Mouse (Mus musculus) lung, adult 2 months (tissue): Measurements from ENCODE around the gene Med21. TPM values are rescaled to one million over a fixed set of nuclear protein-coding genes. Genes with fewer than 3 reads are reported as not detected.
A peak's percentile ranks its signal among the peaks of the same experiment; 100 is the strongest.

ENCODE experiments used
- DNase-seq: peaks from one replicate; pipeline ENCODE4 v3.0.0; 2022
- H3K4me1 ChIP-seq: fragments of 200-500 bp; 2 replicates; pipeline ENCODE4 v1.6.1; 2011; ENCODE audit warnings: low read length; ENCODE audit not compliant: control insufficient read depth, insufficient read depth
- H3K4me3 ChIP-seq: fragments of 200-500 bp; replicated peaks from 2 replicates; pipeline ENCODE3; 2011; ENCODE audit warnings: low read depth, mild to moderate bottlenecking, control low read depth, low read length; ENCODE audit errors: extremely low read depth
- CTCF ChIP-seq: fragments of 200-500 bp; IDR thresholded peaks from 2 replicates; pipeline ENCODE4 v1.5.1; 2011; ENCODE audit warnings: mild to moderate bottlenecking, low read length, control low read depth; ENCODE audit not compliant: insufficient read depth
- POLR2A ChIP-seq: fragments of 200-500 bp; IDR thresholded peaks from 2 replicates; pipeline ENCODE4 v1.6.1; 2011; ENCODE audit warnings: low read depth, mild to moderate bottlenecking, control low read depth, low read length, borderline replicate concordance; ENCODE audit errors: extremely low read depth
- WGBS: fragments of 180-500 bp; shearing (Covaris S2); methylation state at CpG from one replicate; pipeline ENCODE4 v1.1.7; 2018; 5-methylcytosine and 5-hydroxymethylcytosine counted together
- polyA plus RNA-seq: library from polyadenylated mRNA; depleted of rRNA; stranded (reverse); fragments of >200 nt; gene quantifications from 2 replicates; pipeline ENCODE4 v1.2.3, GENCODE M21; 2012; rRNA removed

Gene Med21
- 18.0 and 25.1 TPM in 2 replicates for polyA plus RNA-seq

GRCm38 (mm10) chr6:146642276-146643183, at the start of gene Med21, which contains the start of gene Tm7sf3:
Med21 (plus strand) TSS chr6:146642547.
Tm7sf3 (minus strand) TSS chr6:146642824.
- peak within 1 kb of the TSS; percentile 95 for H3K4me3 ChIP-seq
- peaks cover 8% of the 10 kb centered on the region for H3K4me1 ChIP-seq
- TF ChIP-seq POLR2A (peak; percentile 98), CTCF (no peak)
- DNase-seq, result peak; percentile 96
- under 1% methylated on average over 60 of the region's 60 CpGs for WGBS

- WGBS, result 73% methylated on average over 4 of the region's 4 CpGs
- TF ChIP-seq POLR2A (no peak), CTCF (no peak)
- DNase-seq, result no peak
- Histone ChIP-seq H3K4me3 (no peak overlapping the region), H3K4me1 (no peaks in the 10 kb centered on the region)
Observed at GRCm38 (mm10) chr6:146602601-146603000, 39.7 kb upstream of the Med21 start.

GRCm38 (mm10) chr6:146603651-146604050, 38.7 kb upstream of the Med21 start:
- no peaks in the 10 kb centered on the region for H3K4me1 ChIP-seq
- no peak overlapping the region for H3K4me3 ChIP-seq
- TF ChIP-seq POLR2A, result no peak
- no peak for TF ChIP-seq CTCF
- no peak for DNase-seq
- 84% methylated on average over 10 of the region's 10 CpGs for WGBS

GRCm38 (mm10) chr6:146611385-146611784, 31.0 kb upstream of the Med21 start:
- H3K4me3 ChIP-seq, result no peak overlapping the region
- 95% methylated on average over 6 of the region's 6 CpGs for WGBS
- no peaks in the 10 kb centered on the region for H3K4me1 ChIP-seq
- no peak for TF ChIP-seq CTCF
- TF ChIP-seq POLR2A, result no peak
- no peak for DNase-seq

GRCm38 (mm10) chr6:146611897-146612296, 30.4 kb upstream of the Med21 start:
- WGBS, result 89% methylated on average over 7 of the region's 7 CpGs
- no peak for DNase-seq
- Histone ChIP-seq H3K4me3 (no peak overlapping the region), H3K4me1 (no peaks in the 10 kb centered on the region)
- TF ChIP-seq POLR2A (no peak), CTCF (no peak)

GRCm38 (mm10) chr6:146612736-146613135, 29.6 kb upstream of the Med21 start:
- WGBS, result 91% methylated on average over 5 of the region's 5 CpGs
- no peak overlapping the region for H3K4me3 ChIP-seq
- H3K4me1 ChIP-seq, result no peaks in the 10 kb centered on the region
- no peak for TF ChIP-seq POLR2A
- TF ChIP-seq CTCF, result no peak
- no peak for DNase-seq

- WGBS, result 88% methylated on average over 5 of the region's 5 CpGs
- H3K4me3 ChIP-seq, result no peak overlapping the region
- H3K4me1 ChIP-seq, result no peaks in the 10 kb centered on the region
- TF ChIP-seq CTCF (no peak), POLR2A (no peak)
- no peak for DNase-seq
Observed at GRCm38 (mm10) chr6:146613907-146614306, 28.4 kb upstream of the Med21 start.

GRCm38 (mm10) chr6:146614541-146614940, 27.8 kb upstream of the Med21 start:
- TF ChIP-seq POLR2A, result no peak
- no peak for TF ChIP-seq CTCF
- 90% methylated on average over 5 of the region's 5 CpGs for WGBS
- DNase-seq, result no peak
- Histone ChIP-seq H3K4me1 (no peaks in the 10 kb centered on the region), H3K4me3 (no peak overlapping the region)

GRCm38 (mm10) chr6:146615891-146616290, 26.5 kb upstream of the Med21 start:
- 85% methylated on average over 8 of the region's 8 CpGs for WGBS
- H3K4me3 ChIP-seq, result no peak overlapping the region
- no peak for DNase-seq

GRCm38 (mm10) chr6:146616670-146617069, 25.7 kb upstream of the Med21 start:
- 87% methylated on average over 2 of the region's 2 CpGs for WGBS
- DNase-seq, result no peak
- no peak overlapping the region for H3K4me3 ChIP-seq
- TF ChIP-seq CTCF (no peak), POLR2A (no peak)
- no peaks in the 10 kb centered on the region for H3K4me1 ChIP-seq

More at GRCm38 (mm10) chr6:146615891-146616290, 26.5 kb upstream of the Med21 start:
- H3K4me1 ChIP-seq, result no peaks in the 10 kb centered on the region
- TF ChIP-seq CTCF (no peak), POLR2A (no peak)
